Mouse (Mus musculus): ENCODE data around the gene Rpl22l1. TPM values are rescaled to one million over a fixed set of nuclear protein-coding genes. Genes with fewer than 3 reads are reported as not detected.
"Not testable (repeated sequence)": the region's sequence is repeated elsewhere in the genome, so short reads cannot be mapped to it uniquely, and the experiment has no call there.

Rpl22l1 gene
- polyA plus RNA-seq, 1 experiment from 2014 or later = 603 TPM

DNA sequence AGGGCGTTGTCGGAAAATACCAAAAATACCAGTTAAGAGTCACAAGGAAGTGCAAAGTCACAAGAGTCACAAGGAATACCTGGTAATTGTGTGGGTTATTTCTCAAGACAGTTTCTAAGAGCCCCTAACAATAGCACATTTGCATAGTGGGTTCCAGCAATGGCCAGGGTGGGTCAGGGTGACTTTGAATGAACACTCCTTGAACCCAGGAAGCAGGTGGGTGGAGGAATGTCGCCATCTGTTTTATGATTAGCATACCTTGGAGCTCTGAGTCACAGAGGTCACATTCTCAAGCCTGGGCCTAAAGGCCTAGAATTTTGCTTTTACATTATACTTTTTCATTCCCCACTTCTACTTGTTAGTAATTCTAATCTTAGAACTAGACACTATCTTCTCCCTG lies 46.9 kb downstream of the Rpl22l1 start:
- H3K27me3 ChIP-seq (replicated peaks; ENCODE audit: control insufficient read depth, insufficient read depth, low read length); H3K4me3 ChIP-seq (ENCODE audit: low read depth, low read length); H3K9ac ChIP-seq (ENCODE audit: low read depth, low read length); ATAC-seq (ENCODE audit: low read depth); DNase-seq (ENCODE audit: low spot score); H3K9me3 ChIP-seq (ENCODE audit: control insufficient read depth, low read length); H3K27ac ChIP-seq (replicated peaks; ENCODE audit: low read depth, low read length); H3K4me1 ChIP-seq (ENCODE audit: control insufficient read depth, insufficient read depth, low read length); H3K36me3 ChIP-seq (ENCODE audit: control insufficient read depth, insufficient read depth, low read length); H3K4me2 ChIP-seq (ENCODE audit: low read depth, low read length): not testable (repeated sequence)
- WGBS = 82% methylated on average over 3 of the region's 3 CpGs

Other genes starting within 250 kb of the Rpl22l1 start
- 0.12 TPM in 1 of 2 replicates, not detected in the other for gene Slc2a2, start 107.5 kb upstream of the Rpl22l1 start, polyA plus RNA-seq (2014; fragmentation: Nextera tagmentation; extraction: Ambion mirVana)
- gene Eif5a2, start 24.2 kb upstream of the Rpl22l1 start, polyA plus RNA-seq (2014; fragmentation: Nextera tagmentation; extraction: Ambion mirVana) = 10.4 and 11.7 TPM in 2 replicates
- gene Gm1527, start 87.2 kb downstream of the Rpl22l1 start, polyA plus RNA-seq (2014; fragmentation: Nextera tagmentation; extraction: Ambion mirVana) = not detected in 2 replicates

Measured in embryonic facial prominence, embryonic 14.5 days (tissue).